Mouse (Mus musculus): Measurements from ENCODE around the gene Pi4k2a. TPM values are rescaled to one million over a fixed set of nuclear protein-coding genes. Genes with fewer than 3 reads are reported as not detected.

The Pi4k2a gene
- total and polyA plus RNA-seq, 3 experiments: 7.0 to 23.9 (median 10.0) TPM

DNA sequence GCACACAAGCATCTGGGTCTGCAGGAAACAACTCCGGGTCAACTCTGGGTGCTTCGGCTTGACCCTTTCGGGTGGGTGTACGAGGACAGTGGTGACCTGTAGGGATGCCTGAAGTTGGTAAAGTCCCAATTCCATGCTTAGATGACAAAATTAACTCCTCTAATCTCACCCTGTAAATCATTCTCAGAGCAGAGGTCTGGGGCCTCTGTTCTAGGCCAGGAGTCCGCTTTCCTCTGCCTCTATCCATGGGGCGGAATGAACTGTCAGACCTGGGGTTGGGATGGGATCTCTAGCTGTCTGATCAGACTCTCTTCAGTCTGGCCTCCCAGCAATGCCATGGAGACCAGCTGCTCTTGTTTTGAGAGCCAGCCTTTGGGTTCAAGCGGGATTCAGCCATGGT lies 28.8 kb upstream of the Pi4k2a start:
- Histone ChIP-seq H3K79me2 (replicated peaks; ENCODE audit: control insufficient read depth, extremely low read depth, insufficient read depth, poor library complexity, severe bottlenecking) (no peaks in the 10 kb centered on the region), H3K27me3 (replicated peaks) (peaks cover 61% of the 10 kb centered on the region), H3K36me3 (replicated peaks in 1 of 2; ENCODE audit: control insufficient read depth in 1 of 2, insufficient read depth in 1 of 2, low read length in 1 of 2) (no peaks in the 10 kb centered on the region), H3K27ac (ENCODE audit: insufficient read depth, low read depth) (no peak overlapping the region), H3K4me2 (ENCODE audit: insufficient read depth, low read depth, poor library complexity, severe bottlenecking) (no peak overlapping the region), H3K9ac (ENCODE audit: insufficient read depth, low read depth) (no peak overlapping the region), H3K4me1 (ENCODE audit: control insufficient read depth in 1 of 2, insufficient read depth in 2 of 2) (no peaks in the 10 kb centered on the region), H3K9me3 (replicated peaks; ENCODE audit: low read length) (no peaks in the 10 kb centered on the region), H3K4me3 (replicated peaks in 1 of 3; ENCODE audit: low read depth in 2 of 3, low read length in 2 of 3, poor library complexity in 1 of 3) (no peak overlapping the region)
- DNase-seq (ENCODE audit: extremely low read depth): no peak
- dilution Hi-C loops (cut with MboI; ENCODE audit: extremely low pct_ligation_motif_present, extremely low pct_unique_long_range_greater_than_20kb, low sequenced_read_pairs) (no loop called here), in situ Hi-C loops (cut with MboI; ENCODE audit: low pct_ligation_motif_present, low pct_unique_long_range_greater_than_20kb, low sequenced_read_pairs) (no loop called here)
- TF ChIP-seq JUN (IDR thresholded peaks at IDR 0.05; ENCODE audit: insufficient read depth, low read depth, low read length): no peak
- TF ChIP-seq USF2 (conservative IDR thresholded peaks at IDR 0.05; ENCODE audit: low read depth, low read length): no peak
- no peak for TF ChIP-seq PAX5 (IDR thresholded peaks at IDR 0.05; ENCODE audit: low read length)
- no peak for TF ChIP-seq KAT2A (IDR thresholded peaks at IDR 0.05; ENCODE audit: insufficient replicate concordance, low read length)
- no peak for TF ChIP-seq MEF2A (IDR thresholded peaks at IDR 0.05; ENCODE audit: borderline replicate concordance, low read depth, low read length)

DNA sequence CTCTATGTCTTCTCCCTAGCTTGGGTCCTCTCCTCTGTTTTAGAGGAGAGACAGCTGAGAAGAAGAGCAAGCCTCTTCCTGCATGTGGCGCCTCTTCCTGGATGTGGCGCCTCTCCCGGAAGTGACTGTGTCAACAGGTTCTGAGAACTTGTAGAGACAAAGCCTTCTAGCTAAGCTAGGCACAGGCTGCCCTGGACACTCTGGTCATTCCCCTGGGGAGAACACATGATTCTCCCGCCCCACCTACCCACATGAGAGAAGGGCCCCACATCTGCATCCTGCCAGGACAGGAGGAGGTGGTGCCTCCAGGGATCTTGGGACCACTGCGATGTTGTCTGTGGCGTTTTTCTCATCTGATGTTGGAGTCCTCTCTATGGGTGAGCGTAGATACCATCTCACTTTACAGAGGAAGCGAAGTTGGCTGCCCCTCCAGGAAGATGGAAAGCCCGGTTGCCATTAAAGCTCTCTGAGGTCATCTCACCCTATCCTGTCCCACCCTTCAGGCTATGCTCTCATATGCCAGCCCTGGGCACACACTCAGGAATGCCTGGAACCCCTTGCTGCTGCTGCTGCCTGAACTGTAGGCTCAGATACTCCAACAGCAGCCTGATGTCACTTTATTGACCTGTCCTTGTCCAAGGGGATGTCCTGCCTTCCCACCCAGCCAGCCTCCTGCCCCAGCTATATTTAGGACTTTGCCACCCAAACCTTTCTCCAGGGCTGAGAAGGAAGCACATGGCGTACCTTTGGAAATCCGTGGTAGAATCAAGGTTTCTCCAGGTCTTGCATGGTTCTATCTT lies 21.6 kb upstream of the Pi4k2a start:
- dilution Hi-C loops (cut with MboI; ENCODE audit: extremely low pct_ligation_motif_present, extremely low pct_unique_long_range_greater_than_20kb, low sequenced_read_pairs): no loop called here
- H3K4me1 ChIP-seq (ENCODE audit: control insufficient read depth in 1 of 2, insufficient read depth in 2 of 2): peaks cover 0 to 5% of the 10 kb centered on the region in 2 experiments; a peak in 1 of 4 replicates
- in situ Hi-C loops (cut with MboI; ENCODE audit: low pct_ligation_motif_present, low pct_unique_long_range_greater_than_20kb, low sequenced_read_pairs): no loop called here
- no peak overlapping the region for H3K4me2 ChIP-seq (ENCODE audit: insufficient read depth, low read depth, poor library complexity, severe bottlenecking)
- no peaks in the 10 kb centered on the region for H3K79me2 ChIP-seq (replicated peaks; ENCODE audit: control insufficient read depth, extremely low read depth, insufficient read depth, poor library complexity, severe bottlenecking)
- H3K27me3 ChIP-seq (replicated peaks): peaks cover 18% of the 10 kb centered on the region
- DNase-seq (ENCODE audit: extremely low read depth): no peak
- H3K9me3 ChIP-seq (replicated peaks; ENCODE audit: low read length): peaks cover 4% of the 10 kb centered on the region
- H3K9ac ChIP-seq (ENCODE audit: insufficient read depth, low read depth): no peak overlapping the region
- no peak overlapping the region for H3K27ac ChIP-seq (ENCODE audit: insufficient read depth, low read depth)
- TF ChIP-seq E2F4 (IDR thresholded peaks at IDR 0.05; ENCODE audit: insufficient replicate concordance, low read depth, low read length) (no peak), CTCF (conservative IDR thresholded peaks at IDR 0.05 in 1 of 2, IDR thresholded peaks at IDR 0.05 in 1 of 2; ENCODE audit: low read depth in 2 of 2, low read length in 2 of 2) (no peak), MAZ (IDR thresholded peaks at IDR 0.05; ENCODE audit: low read depth, low read length) (no peak), MAX (IDR thresholded peaks at IDR 0.05; ENCODE audit: low read length) (no peak), USF2 (conservative IDR thresholded peaks at IDR 0.05; ENCODE audit: low read depth, low read length) (no peak), HCFC1 (IDR thresholded peaks at IDR 0.05; ENCODE audit: low read depth, low read length) (no peak), ELF1 (IDR thresholded peaks at IDR 0.05; ENCODE audit: low read depth, low read length) (0 out of 2 replicates have a peak, but pooled peaks have one; percentile 9)
- H3K4me3 ChIP-seq (replicated peaks in 1 of 3; ENCODE audit: low read depth in 2 of 3, low read length in 2 of 3, poor library complexity in 1 of 3): no peak overlapping the region
- no peaks in the 10 kb centered on the region for H3K36me3 ChIP-seq (replicated peaks in 1 of 2; ENCODE audit: control insufficient read depth in 1 of 2, insufficient read depth in 1 of 2, low read length in 1 of 2)

DNA sequence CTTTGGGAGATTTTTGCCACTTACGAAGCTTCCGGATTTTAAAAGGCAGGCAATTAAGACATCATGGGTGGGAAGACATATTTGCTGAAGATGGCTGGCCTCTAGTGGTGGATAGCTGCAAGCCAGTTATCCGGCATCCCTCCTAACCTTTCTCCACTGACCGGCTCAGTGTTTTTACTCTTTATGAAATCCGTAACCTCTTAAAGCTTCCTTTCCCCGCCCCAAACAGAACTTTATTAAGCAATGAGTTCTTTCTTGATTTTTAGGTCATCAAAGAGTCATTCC lies 21.1 kb upstream of the Pi4k2a start:
- H3K4me3 ChIP-seq (replicated peaks in 1 of 3; ENCODE audit: low read depth in 2 of 3, low read length in 2 of 3, poor library complexity in 1 of 3): no peak overlapping the region
- H3K4me2 ChIP-seq (ENCODE audit: insufficient read depth, low read depth, poor library complexity, severe bottlenecking): no peak overlapping the region

More for the DNA sequence above, 21.1 kb upstream of the Pi4k2a start:
- no peak for DNase-seq (ENCODE audit: extremely low read depth)
- Histone ChIP-seq H3K9me3 (replicated peaks; ENCODE audit: low read length) (peaks cover 4% of the 10 kb centered on the region), H3K27ac (ENCODE audit: insufficient read depth, low read depth) (no peak overlapping the region), H3K9ac (ENCODE audit: insufficient read depth, low read depth) (no peak overlapping the region), H3K79me2 (replicated peaks; ENCODE audit: control insufficient read depth, extremely low read depth, insufficient read depth, poor library complexity, severe bottlenecking) (no peaks in the 10 kb centered on the region), H3K36me3 (replicated peaks in 1 of 2; ENCODE audit: control insufficient read depth in 1 of 2, insufficient read depth in 1 of 2, low read length in 1 of 2) (no peaks in the 10 kb centered on the region), H3K4me1 (ENCODE audit: control insufficient read depth in 1 of 2, insufficient read depth in 2 of 2) (peaks cover 0 to 5% of the 10 kb centered on the region in 2 experiments; a peak in 1 of 4 replicates), H3K27me3 (replicated peaks) (peaks cover 15% of the 10 kb centered on the region)
- TF ChIP-seq USF2 (conservative IDR thresholded peaks at IDR 0.05; ENCODE audit: low read depth, low read length) (no peak), RAD21 (IDR thresholded peaks at IDR 0.05; ENCODE audit: low read depth, low read length) (peak; percentile 25), E2F4 (IDR thresholded peaks at IDR 0.05; ENCODE audit: insufficient replicate concordance, low read depth, low read length) (no peak), SMC3 (IDR thresholded peaks at IDR 0.05; ENCODE audit: low read depth, low read length) (no peak), CTCF (conservative IDR thresholded peaks at IDR 0.05 in 1 of 2, IDR thresholded peaks at IDR 0.05 in 1 of 2; ENCODE audit: low read depth in 2 of 2, low read length in 2 of 2) (peak in 1 of 2 experiments; percentile 37; a peak in 2 of 4 replicates)
- dilution Hi-C loops (cut with MboI; ENCODE audit: extremely low pct_ligation_motif_present, extremely low pct_unique_long_range_greater_than_20kb, low sequenced_read_pairs): no loop called here
- in situ Hi-C loops (cut with MboI; ENCODE audit: low pct_ligation_motif_present, low pct_unique_long_range_greater_than_20kb, low sequenced_read_pairs): no loop called here
